Mouse (Mus musculus) small intestine, adult 2 months (tissue): ENCODE measurements around the gene Zfp574.

Experiments used
- CTCF ChIP-seq: fragments of 200-500 bp; IDR thresholded peaks from 2 replicates; pipeline ENCODE4 v1.5.1; 2012; ENCODE audit warnings: low read depth, mild to moderate bottlenecking, control low read depth, inconsistent platforms, low read length, moderate library complexity, mixed read lengths; ENCODE audit not compliant: insufficient replicate concordance, insufficient read length; ENCODE audit errors: extremely low read depth
- POLR2A ChIP-seq: fragments of 200-500 bp; IDR thresholded peaks from 2 replicates; pipeline ENCODE4 v1.6.1; 2012; ENCODE audit warnings: low read depth, mild to moderate bottlenecking, control low read depth, inconsistent platforms, low read length, moderate library complexity

- TF ChIP-seq POLR2A (no peak), CTCF (no peak)
Measured at GRCm38 (mm10) chr7:25041921-25042320, 30.4 kb upstream of the Zfp574 start.
